Mouse (Mus musculus) intestine, embryonic 16.5 days (tissue): ENCODE measurements around the gene Il15ra. TPM values are rescaled to one million over a fixed set of nuclear protein-coding genes. Genes with fewer than 3 reads are reported as not detected.
"Not testable (repeated sequence)": the region's sequence is repeated elsewhere in the genome, so short reads cannot be mapped to it uniquely, and the experiment has no call there.

Source experiments
- ATAC-seq: fragments of 200-750 bp; cut with Nextera tagmentation; 2 replicates; pipeline ENCODE4 v1.8.0; 2017; ENCODE audit warnings: moderate TSS enrichment, moderate library complexity
- H3K27ac ChIP-seq: fragments of 300-500 bp; sonication (generic); 2 replicates; pipeline ENCODE4 v1.5.1; 2014; ENCODE audit warnings: mild to moderate bottlenecking, low read length
- H3K27me3 ChIP-seq: fragments of 300-500 bp; sonication (generic); replicated peaks from 2 replicates; pipeline ENCODE4 v1.6.1; 2014; ENCODE audit warnings: low read length, control low read depth, mixed read lengths; ENCODE audit not compliant: control insufficient read depth, insufficient read depth
- H3K36me3 ChIP-seq: fragments of 300-500 bp; sonication (generic); 2 replicates; pipeline ENCODE4 v1.6.1; 2014; ENCODE audit warnings: low read length, control low read depth; ENCODE audit not compliant: control insufficient read depth, insufficient read depth
- H3K4me1 ChIP-seq: fragments of 300-500 bp; sonication (generic); 2 replicates; pipeline ENCODE4 v1.6.1; 2014; ENCODE audit warnings: low read length, control low read depth, mixed read lengths; ENCODE audit not compliant: control insufficient read depth, insufficient read depth
- H3K4me2 ChIP-seq: fragments of 300-500 bp; sonication (generic); 2 replicates; pipeline ENCODE4 v1.6.1; 2014; ENCODE audit warnings: low read depth, low read length, control low read depth
- H3K4me3 ChIP-seq: fragments of 300-500 bp; sonication (generic); 2 replicates; pipeline ENCODE4 v1.5.1; 2014; ENCODE audit warnings: mild to moderate bottlenecking, low read length
- H3K9ac ChIP-seq: fragments of 300-500 bp; sonication (generic); 2 replicates; pipeline ENCODE4 v1.6.1; 2014; ENCODE audit warnings: low read depth, low read length
- H3K9me3 ChIP-seq: fragments of 300-500 bp; sonication (generic); 2 replicates; pipeline ENCODE4 v1.6.1; 2016; ENCODE audit warnings: low read length, control low read depth; ENCODE audit not compliant: control insufficient read depth
- WGBS: fragments of 180-500 bp; shearing (Covaris S2); extraction: QIAGEN DNeasy Blood & Tissue Kit; methylation state at CpG from one replicate; pipeline ENCODE4 v1.1.7; 2014; 5-methylcytosine and 5-hydroxymethylcytosine counted together
- polyA plus RNA-seq: library from polyadenylated mRNA; unstranded; fragments of >200 nt; fragmentation: Nextera tagmentation; extraction: Ambion mirVana; gene quantifications from 2 replicates; pipeline ENCODE4 v1.2.1, GENCODE M21; 2015

The Il15ra gene
- polyA plus RNA-seq, 1 experiment from 2014 or later, result 2.0 TPM

DNA sequence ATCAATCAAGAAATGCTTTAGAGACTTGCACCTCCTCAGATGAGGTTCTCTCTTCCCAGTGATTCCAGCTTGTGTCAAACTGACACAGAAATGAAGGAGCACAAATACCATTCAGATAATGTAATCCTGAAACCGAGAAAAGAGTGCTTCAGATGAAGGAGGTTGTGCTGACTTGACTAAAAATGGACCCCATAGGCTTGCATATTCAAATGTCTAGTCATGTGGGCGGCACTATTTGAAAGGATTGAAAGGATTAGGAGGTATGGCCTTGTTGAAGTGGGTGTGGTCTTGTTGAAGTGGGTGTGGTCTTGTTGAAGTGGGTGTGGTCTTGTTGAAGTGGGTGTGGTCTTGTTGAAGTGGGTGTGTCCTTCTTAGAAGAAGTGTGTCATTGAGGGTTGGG is 5.2 kb upstream of the Il15ra start:
- 93% methylated on average over 2 of the region's 2 CpGs for WGBS
- ATAC-seq, result no peak
- Histone ChIP-seq H3K27ac (no peak overlapping the region), H3K9me3 (no peaks in the 10 kb centered on the region), H3K9ac (no peak overlapping the region), H3K4me3 (no peak overlapping the region), H3K4me2 (no peak overlapping the region), H3K27me3 (no peaks in the 10 kb centered on the region), H3K36me3 (no peaks in the 10 kb centered on the region), H3K4me1 (no peaks in the 10 kb centered on the region)

GRCm38 (mm10) chr2:11706030-11706745 is 1.1 kb downstream of the Il15ra start:
- no peaks in the 10 kb centered on the region; the same call in 1 of the 2 replicates for H3K4me1 ChIP-seq
- WGBS, result 4% methylated on average over 28 of the region's 28 CpGs

DNA sequence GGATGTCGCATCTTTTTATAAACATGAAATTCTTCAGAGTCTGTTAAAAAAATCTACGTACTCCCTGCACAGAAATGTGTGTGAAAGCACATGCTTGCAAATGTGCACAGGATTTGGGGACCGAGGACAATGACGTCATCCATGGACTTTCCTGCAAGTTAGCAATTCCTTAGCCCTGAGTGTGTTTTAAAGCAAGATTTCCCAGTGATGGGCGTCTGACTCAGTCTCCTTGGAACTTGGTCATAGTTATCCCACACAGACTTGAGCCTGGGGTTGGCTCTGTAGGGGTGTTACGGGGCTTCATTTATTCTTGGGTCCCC is 1.6 kb downstream of the Il15ra start:
- no peak for ATAC-seq
- H3K9me3 ChIP-seq, result no peaks in the 10 kb centered on the region
- no peak overlapping the region for H3K27ac ChIP-seq
- H3K4me1 ChIP-seq, result no peaks in the 10 kb centered on the region; the same call in 1 of the 2 replicates
- H3K27me3 ChIP-seq, result 0 out of 2 replicates have a peak, but pooled peaks cover 3% of the 10 kb centered on the region
- WGBS, result 38% methylated on average over 6 of the region's 6 CpGs
- peak overlapping the region; percentile 97; the same call in 1 of the 2 replicates for H3K4me2 ChIP-seq
- no peak overlapping the region for H3K9ac ChIP-seq
- H3K4me3 ChIP-seq, result peak overlapping the region; percentile 67
- H3K36me3 ChIP-seq, result no peaks in the 10 kb centered on the region

More at GRCm38 (mm10) chr2:11706030-11706745, 1.1 kb downstream of the Il15ra start:
- Histone ChIP-seq H3K27ac (no peak overlapping the region), H3K27me3 (0 out of 2 replicates have a peak, but pooled peaks cover 3% of the 10 kb centered on the region), H3K9ac (peak overlapping the region; percentile 76), H3K9me3 (no peaks in the 10 kb centered on the region), H3K4me2 (peak overlapping the region; percentile 97), H3K4me3 (peak overlapping the region; percentile 67), H3K36me3 (no peaks in the 10 kb centered on the region)
- ATAC-seq, result peak; percentile 60

GRCm38 (mm10) chr2:11708538-11708937 is 3.4 kb downstream of the Il15ra start:
- no peak overlapping the region for H3K4me3 ChIP-seq
- H3K27me3 ChIP-seq, result 0 out of 2 replicates have a peak, but pooled peaks cover 3% of the 10 kb centered on the region
- no peaks in the 10 kb centered on the region for H3K9me3 ChIP-seq
- 76% methylated on average over 5 of the region's 5 CpGs for WGBS
- no peaks in the 10 kb centered on the region; the same call in 1 of the 2 replicates for H3K4me1 ChIP-seq
- ATAC-seq, result no peak
- H3K27ac ChIP-seq, result no peak overlapping the region
- H3K9ac ChIP-seq, result no peak overlapping the region
- H3K36me3 ChIP-seq, result no peaks in the 10 kb centered on the region
- no peak overlapping the region for H3K4me2 ChIP-seq

- WGBS, result 50% methylated on average over 4 of the region's 4 CpGs
- not testable (repeated sequence) for H3K36me3 ChIP-seq, H3K4me2 ChIP-seq, H3K9ac ChIP-seq, H3K27me3 ChIP-seq, H3K9me3 ChIP-seq, H3K27ac ChIP-seq, H3K4me3 ChIP-seq, ATAC-seq, H3K4me1 ChIP-seq
These were observed 5.0 kb downstream of the Il15ra start for GRCm38 (mm10) chr2:11710101-11710500.

DNA sequence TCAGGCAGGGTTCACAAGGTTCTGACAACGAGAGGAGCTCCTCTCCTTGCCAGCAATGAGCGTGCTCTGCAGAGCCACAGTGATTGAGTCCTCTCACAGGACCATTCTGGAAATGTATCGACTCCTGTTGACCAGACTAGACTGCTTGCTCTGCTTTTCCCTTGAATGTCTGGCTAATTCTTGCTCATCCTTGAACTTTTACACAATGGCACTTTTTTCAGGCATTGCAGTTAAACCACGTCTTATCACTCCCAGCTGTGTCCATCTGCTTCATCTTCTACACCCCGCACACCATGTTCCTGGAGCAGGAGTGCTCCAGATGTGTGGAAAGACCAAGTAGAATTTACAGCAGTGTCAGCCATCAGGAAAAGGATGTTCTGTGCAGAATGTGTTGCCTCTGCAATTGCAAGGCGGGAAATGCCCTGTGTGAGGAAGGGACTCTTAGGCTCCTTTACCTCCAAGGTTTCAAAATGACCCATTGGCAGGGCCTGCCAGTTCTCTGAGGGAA is 7.4 kb downstream of the Il15ra start:
- WGBS, result 67% methylated on average over 6 of the region's 6 CpGs
- Histone ChIP-seq H3K4me1 (no peaks in the 10 kb centered on the region), H3K27ac (no peak overlapping the region), H3K9me3 (no peaks in the 10 kb centered on the region), H3K4me3 (no peak overlapping the region), H3K4me2 (no peak overlapping the region), H3K9ac (no peak overlapping the region), H3K27me3 (no peaks in the 10 kb centered on the region), H3K36me3 (no peaks in the 10 kb centered on the region)
- no peak for ATAC-seq

DNA sequence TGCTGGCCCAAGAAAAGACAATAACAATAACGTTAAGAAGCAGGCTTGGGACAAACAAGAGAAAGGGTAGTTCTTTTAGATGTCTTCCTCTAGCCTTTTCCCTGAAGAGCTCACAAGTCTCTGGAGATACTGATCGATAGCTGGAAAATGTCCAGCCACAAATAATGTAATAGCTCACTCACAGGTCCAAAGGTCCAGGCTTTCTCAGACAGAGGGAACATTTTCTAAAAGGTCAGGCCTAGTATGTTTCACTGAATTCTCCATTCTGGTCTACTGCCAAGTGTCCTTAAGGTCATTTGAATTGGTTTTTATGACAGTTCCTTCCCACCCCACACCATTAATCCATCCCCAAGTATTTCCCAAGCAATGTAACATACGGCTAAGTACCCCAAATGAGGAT is 7.9 kb downstream of the Il15ra start:
- H3K9ac ChIP-seq, result no peak overlapping the region
- no peaks in the 10 kb centered on the region for H3K27me3 ChIP-seq
- H3K4me3 ChIP-seq, result no peak overlapping the region
- 51% methylated on average over 3 of the region's 3 CpGs for WGBS
- no peaks in the 10 kb centered on the region for H3K4me1 ChIP-seq
- H3K9me3 ChIP-seq, result no peaks in the 10 kb centered on the region
- no peaks in the 10 kb centered on the region for H3K36me3 ChIP-seq
- ATAC-seq, result peak; percentile 48; the same call in 1 of the 2 replicates
- H3K27ac ChIP-seq, result no peak overlapping the region
- no peak overlapping the region for H3K4me2 ChIP-seq

- Histone ChIP-seq H3K9ac (no peak overlapping the region), H3K27me3 (no peaks in the 10 kb centered on the region), H3K9me3 (no peaks in the 10 kb centered on the region), H3K4me3 (no peak overlapping the region), H3K4me1 (no peaks in the 10 kb centered on the region), H3K4me2 (no peak overlapping the region), H3K36me3 (no peaks in the 10 kb centered on the region), H3K27ac (no peak overlapping the region)
- no peak for ATAC-seq
- whole genome bisulfite sequencing, result 76% methylated on average over 4 of the region's 4 CpGs
These were observed 9.4 kb downstream of the Il15ra start for GRCm38 (mm10) chr2:11714535-11714934.

DNA sequence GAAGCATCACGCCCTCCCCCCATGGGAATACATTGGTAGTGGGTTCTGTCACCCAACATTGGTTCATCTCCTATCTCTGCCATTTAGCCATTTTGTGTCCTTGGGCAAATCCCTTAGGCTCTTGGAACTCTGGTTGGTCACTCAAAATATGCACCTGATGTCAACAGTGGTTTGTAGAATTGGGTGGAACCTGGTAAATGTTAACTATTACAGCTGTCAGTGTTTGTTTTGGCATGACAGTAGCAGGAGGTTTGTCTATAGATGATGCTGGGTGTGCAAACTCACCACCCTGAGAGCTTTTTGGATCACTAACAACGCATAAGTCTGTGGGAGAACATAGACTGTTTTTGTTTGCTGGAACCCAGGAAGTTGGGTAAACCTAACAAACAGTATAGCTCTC is 13.5 kb downstream of the Il15ra start:
- no peak for ATAC-seq
- Histone ChIP-seq H3K4me3 (no peak overlapping the region), H3K9me3 (no peaks in the 10 kb centered on the region), H3K4me2 (no peak overlapping the region), H3K9ac (no peak overlapping the region), H3K27me3 (no peaks in the 10 kb centered on the region), H3K27ac (no peak overlapping the region), H3K36me3 (no peaks in the 10 kb centered on the region), H3K4me1 (no peaks in the 10 kb centered on the region)
- 83% methylated on average over 2 of the region's 2 CpGs for WGBS
